Mouse (Mus musculus) cerebellum, adult 9-10 months (tissue): Measurements from ENCODE around the gene Gprc5b.

Experiments
- DNase-seq: peaks from one replicate; pipeline ENCODE4 v3.0.0; 2022

The Gprc5b gene

DNA sequence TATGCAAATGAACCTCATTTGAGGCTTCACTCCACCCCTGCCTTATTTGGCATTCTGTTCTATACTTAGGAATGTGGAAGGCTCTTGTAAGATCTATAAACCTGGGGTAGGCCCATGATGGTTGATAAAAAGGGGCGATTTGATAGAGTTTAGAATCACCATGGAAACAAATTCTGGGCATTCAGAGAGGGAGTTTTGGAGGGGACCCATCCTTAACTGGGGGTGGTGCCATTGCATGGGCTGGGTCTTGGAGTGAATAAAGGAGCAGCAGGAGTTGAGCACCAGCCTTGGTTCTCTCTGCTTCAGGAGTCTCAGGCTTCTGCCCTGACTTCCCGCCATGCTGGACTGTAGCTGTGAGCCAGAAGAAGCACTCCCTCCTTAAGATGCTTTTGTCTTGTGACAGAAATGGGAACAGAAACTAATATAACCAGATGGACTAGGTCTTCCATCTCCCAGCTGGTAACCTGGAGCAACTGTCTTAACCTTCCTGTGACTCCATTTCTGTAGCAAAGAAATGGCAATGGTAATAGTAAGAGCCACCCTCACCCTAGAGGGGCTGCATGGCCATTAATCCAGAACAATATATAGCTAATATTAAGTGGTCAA, 46.2 kb downstream of the Gprc5b start:
- no peak for DNase-seq

DNA sequence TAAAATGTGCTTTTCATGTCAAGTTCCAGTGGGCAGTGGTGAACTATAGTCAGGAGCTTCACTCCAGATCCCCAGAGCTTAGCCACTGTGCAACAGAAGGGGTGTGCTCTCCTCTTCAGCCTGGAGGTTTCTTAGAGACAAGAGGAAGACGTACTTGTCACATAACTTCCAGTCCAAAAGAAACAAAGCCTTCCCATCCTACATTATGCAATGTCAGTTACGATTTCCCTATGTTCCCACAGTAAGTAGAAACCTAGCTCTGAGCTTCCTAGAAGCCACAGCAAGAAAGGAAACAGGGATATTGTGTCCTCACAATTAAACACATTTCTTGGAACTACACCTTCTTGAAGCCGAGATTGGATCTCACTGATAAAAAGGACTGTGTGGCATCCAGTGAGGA, 47.8 kb downstream of the Gprc5b start:
- no peak for DNase-seq

DNA sequence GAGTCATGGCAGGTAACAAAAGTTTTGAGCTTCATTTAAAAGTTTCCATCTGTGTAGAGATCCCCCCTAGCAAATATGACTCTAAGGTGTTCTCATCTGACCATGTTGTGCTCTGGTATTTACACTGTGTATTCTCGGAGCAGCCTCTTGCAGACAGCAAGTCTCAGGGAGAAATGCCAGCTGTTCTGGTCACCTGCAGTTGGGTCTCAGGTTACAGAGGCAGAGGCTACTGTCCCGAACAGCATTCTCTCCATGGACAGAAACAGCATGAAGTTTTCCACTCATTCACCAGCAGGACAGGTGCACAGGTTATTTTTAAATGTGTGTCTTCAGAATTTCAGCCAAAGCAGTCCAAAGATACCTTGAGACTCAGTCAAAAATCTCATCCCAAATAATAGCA, 50.1 kb downstream of the Gprc5b start:
- no peak for DNase-seq

DNA sequence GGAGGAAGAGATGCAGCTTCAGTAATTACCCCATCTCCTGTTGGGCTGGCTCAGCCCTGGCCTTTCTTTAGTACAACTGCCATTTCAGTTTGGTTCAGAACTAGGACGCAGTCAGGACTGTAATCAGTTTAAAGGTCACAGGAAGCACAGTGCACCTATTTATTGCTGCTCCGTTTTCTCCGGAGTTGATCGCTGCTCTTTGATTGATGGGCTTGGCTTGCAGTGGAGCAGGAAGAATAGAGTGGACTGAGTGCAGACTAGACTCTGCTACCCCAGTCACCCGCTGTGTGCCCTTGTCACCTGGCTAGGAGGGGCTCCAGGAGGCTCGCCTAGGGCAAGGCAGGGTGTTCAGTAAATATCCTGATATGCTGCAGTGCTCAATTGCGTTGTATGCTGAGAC, 51.8 kb downstream of the Gprc5b start:
- no peak for DNase-seq

DNA sequence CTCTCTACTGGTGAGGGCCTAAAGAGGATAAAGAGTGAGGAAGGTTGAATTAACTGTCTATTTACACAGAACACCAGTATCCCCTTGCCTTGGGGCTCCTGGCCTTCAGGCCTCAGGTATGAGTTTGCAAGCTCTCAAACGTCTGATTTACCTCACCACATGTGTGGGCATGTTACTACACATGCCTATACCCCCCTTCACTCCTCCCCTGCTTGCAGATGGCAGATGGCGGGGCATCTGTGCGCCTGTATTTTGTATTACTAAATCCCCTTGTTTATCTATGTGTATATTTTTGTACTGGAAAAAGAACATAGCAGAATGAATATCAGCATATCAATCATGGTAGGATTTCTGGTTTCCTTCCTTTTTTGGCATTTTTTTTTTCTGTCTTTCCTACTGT, 52.7 kb downstream of the Gprc5b start:
- no peak for DNase-seq

DNA sequence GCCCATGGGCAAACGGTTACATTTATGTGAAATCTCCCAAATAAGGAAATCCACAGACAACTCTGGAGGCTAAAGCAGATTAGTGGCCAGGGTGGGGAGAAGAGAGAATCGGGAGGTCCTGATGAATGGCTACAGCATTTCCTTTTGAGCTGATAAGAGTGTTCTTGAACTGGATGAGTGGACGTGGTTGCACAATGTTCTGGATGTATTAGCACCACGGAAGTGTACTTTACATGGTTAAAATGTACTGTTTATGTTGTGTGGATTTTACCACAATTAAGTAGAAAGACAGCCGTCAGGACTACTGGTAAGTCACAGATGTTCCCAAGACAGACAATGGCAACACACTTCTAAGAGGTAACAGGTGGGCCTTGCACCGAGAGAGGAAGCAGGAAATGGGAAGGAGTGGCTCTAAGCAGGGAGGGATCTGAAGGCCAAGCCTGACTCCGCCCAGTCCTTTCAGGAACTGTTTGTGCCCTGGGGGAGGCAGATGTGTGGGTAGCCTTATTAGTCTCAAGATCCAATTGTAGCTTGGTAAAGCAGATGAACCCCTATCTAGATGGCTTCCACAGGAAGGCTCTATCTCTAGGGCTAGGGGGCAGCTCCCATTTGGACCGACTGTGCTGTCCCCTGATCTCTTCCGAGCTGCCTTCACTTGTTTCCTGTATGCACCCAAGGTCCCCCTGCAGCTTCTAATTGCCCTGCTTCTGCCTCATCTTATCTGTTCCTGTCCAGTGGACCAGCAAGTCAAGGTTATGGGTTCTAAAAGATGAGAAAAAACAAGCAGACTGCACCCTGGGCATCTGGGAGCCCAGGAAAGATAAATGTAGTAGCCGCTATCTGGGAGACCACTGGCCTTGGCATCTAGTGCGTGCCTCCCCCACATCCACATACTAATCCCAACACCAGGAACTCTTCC, 57.3 kb downstream of the Gprc5b start:
- DNase-seq: no peak

DNA sequence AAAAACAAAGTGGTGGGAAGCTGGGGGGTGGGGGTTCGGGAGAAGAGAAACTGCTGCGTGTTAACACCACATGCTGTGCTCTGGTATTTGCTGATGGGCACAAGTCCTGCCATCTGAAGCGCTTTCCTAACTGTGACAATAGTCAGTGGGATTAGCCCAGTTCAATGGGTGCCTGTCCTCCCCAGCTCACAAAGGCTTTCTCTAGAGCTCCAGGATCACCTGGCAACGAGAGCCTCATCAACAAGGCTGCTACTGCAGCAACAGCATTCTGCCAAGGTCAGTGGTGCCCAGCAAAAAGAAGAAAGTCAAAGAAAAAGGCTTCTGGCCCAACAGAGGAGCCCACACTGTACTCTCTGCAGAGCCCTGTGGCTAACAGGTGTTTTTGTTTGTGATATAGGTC, 58.2 kb downstream of the Gprc5b start:
- no peak for DNase-seq

DNA sequence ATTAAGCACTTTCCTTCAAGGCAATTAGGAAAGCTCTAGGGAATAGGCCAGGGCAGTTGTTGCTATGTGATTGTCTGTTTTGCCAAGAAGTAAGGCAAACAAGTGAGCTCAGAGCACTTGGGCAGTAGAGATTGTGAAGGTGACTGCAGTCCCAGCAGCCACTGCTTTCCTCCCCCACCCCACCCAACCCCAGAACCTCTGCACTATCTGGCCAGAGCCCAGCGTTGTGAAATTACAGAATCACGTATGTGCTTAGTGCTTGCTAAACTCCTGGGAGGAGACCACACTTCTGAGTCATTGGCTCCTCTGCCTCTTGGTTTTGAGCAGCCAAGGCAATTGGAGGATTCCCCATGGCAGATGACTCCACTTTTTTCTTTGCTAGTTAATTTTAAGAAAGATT, 59.7 kb downstream of the Gprc5b start:
- DNase-seq: no peak

DNA sequence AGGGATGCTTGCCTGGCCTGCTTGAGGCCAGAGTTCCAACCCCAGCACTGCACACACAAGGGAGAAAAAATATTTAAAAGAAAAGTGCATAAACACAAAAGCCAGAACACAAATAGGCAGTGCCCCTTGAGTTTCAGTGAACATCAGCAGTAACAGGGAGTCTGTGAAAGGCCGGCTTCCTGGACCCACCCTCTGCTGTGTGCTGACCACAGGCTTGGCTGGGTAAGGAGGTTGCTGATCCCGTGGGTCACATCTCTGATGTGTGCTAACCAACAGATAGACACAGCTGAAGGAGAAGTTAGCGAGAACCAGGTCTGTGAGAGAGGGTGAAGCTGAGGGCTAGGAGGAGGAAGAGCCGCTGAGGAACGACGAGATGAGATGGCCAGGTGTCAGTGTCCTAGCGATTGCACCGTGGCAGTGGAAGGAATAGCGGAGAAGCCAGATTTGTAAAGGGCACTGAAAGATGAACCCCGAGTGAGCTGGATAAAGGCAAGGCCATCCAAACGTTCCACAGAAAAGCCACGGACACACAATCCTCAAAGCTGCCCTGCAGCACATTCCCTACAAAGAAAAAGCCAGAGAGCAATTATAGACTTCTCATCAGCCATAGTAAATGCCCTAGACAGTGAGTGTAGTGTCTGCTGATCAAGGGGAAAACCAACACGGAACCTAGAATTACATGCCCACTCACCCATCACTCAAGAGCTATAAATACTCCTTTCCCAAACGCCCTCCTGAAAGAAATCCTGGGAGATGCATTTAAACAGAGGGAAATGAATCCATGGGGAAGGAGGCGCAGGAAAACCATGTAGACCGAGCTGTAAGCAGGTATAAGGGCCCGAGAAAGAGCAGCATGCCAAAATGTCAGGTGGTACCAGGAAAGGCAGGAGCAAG, 63.3 kb downstream of the Gprc5b start:
- no peak for DNase-seq

DNA sequence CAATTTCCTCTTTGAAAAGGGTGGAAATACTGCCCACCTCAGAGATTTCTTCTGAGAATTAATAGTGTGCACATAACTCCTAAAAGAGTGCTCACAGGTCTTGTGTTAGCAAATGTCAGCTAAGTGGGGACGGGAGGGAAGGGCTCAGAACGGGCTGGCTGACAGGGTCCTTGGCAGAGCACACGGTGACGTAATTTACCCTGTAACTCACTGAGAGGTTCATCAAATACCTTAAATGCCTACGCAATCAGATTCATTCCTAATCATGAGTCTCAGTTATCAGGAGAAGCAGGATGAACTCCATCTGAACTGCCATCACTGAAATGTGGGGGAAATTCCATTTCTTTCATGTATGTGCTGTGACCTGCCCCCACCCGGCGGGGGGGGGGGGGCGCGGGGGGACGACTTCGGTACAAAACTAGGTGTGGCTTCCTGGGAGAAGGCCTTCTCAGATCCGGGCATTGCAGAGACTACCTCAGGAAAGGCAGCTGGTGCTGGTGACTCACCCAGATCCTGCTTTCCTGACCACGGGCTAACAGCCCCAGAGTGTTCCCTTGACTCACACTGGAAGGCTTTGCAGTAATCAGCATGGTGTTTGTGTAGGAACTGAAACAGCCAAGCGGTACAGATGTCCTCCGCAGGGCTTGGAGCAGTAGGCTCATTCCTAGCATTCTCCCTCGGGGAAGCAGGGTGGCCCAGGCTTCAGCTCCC, 65.3 kb downstream of the Gprc5b start:
- DNase-seq: no peak

DNA sequence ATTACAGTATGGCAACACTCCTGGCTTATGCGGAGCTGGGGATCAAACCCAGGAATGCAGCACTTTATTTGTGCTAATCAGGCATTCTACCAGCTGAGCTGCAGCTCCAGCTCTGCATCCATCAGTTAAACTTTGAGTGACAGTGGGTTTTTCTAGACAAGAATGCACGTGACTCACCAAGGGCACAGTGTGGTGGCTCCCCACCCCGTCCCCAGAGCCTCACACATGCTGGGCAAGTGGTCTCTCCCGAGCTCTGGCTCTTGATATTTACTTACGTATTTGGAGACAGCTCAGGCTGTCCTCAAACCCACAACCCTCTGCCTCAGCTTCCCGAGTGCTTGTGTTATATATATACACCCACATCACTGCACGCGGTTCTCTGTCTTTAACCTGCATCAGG, 66.1 kb downstream of the Gprc5b start:
- no peak for DNase-seq

DNA sequence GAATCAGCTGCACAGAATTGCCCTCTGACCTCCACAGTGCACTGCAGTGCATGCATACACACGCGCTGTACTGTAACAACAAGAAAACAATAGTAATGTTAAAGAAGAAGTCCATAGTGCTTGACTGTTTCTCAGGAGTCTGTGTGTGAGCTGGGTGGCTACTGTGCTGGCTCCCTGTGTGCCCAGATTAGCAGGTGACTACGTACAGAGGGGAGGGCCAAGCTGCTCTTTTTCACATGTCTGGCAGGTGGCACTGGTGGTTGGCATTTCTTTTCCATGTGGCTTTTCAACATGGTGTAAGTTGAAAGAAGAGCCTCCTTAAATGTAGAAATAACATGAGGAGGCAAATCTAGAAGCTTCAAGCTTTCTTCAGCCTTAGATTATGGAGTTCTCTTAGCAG, 66.7 kb downstream of the Gprc5b start:
- DNase-seq: no peak

DNA sequence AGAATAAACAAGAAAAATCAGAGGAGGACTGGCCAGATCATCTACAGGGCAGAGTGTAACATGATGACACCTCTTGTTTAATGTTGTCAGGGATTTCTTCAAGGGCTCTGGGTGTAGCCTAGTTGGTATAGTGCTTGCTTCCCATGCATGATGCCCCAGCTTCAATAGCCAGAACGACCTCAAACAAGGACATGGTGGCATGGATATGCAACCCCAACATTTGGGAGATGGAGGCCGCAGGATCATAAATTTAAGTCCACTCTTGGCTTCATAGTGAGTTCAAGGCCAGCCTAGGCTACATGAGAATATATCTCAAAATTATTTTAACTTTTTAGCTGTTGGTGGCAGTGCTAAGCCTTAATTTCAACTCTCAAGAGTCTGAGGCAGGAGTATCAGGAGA, 67.7 kb downstream of the Gprc5b start:
- DNase-seq: no peak

DNA sequence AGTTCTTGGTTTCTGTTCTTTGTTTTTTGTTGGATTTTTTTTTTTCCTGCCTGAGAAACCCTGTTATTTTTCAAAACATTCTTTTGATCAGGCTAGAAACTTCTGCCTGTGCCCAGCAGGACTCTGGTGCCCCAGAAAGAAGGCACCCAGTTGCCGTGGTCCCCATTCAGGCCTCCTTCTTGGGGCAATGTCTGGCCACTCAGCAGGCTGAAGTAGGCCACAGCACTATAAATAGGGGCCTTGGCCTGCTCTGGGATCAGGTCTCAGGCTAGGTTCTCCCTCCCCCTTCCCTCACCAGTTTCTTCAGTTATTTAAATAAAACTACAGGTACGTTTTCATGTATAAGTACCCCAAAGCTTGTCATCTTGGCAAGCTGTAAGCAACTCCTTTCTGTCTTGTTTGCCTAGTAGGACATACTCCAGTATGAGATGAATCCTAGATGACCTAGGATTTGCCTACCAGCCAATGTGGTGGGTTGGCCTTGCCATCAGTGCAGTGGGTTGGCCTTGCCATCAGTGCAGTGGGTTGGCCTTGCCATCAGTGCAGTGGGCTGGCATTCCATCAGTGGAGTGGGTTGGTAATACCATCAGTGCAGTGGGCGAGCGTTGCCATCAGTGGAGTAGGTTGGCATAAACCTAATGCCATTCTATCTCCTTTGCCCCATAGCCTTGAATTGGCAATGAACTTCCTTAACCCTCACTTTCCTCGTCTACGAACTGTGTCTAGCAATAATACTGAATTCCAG, 68.3 kb downstream of the Gprc5b start:
- no peak for DNase-seq

DNA sequence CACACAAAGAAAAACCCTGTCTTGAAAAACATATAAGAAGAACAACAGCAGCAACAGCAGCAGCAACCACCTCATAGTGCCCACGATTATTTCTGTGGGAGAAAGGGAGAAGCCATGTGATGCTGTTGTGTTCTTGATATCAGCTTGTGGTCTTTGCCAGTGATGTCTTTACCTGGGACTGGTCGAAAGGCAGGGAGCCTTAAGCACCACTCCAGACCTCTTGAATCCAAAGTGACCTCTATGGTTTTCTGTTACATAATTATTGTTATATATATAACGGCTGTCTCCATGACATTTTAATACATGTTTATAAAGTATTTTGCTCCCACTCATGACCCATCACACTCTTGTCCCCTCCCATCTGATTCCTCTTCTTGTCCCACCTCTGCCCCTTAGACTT, 69.5 kb downstream of the Gprc5b start:
- no peak for DNase-seq

DNA sequence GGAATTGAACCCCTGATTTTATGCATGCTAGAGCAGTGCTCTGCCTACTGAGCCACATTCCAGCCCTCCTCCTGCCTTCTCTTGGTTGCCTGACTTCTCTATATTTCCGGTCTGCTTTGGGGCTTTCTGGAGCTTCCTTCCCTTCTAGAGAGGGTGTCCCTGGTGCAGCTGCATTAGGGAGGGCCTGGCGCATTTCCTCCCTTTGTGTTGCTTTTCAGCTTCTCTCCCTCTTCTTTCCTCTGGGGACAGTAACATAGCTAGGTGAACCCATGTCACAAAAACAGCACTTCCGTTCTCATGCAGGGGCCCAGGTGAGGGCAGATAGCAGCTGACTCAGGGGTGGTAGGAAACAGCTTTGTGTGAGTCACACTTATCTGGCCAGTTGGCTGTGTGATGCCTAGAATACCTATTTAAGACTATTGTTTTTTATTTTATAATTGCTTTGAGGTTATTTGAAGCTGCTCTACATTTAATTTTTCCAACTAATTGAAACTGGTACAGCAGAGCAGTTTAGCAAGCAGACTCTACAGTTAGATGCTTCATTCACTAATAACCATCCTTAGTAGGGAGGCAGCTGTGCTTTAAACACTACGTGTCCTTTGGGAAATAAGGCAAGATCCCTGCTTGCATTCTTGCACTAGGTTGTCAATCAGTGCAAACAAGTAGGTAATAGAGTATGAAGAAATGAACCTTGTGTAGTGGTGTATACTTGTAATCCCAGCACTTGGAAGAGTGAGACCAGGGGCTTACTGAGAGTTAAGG, 72.4 kb downstream of the Gprc5b start:
- DNase-seq: no peak
